In the genomic region with DNA sequence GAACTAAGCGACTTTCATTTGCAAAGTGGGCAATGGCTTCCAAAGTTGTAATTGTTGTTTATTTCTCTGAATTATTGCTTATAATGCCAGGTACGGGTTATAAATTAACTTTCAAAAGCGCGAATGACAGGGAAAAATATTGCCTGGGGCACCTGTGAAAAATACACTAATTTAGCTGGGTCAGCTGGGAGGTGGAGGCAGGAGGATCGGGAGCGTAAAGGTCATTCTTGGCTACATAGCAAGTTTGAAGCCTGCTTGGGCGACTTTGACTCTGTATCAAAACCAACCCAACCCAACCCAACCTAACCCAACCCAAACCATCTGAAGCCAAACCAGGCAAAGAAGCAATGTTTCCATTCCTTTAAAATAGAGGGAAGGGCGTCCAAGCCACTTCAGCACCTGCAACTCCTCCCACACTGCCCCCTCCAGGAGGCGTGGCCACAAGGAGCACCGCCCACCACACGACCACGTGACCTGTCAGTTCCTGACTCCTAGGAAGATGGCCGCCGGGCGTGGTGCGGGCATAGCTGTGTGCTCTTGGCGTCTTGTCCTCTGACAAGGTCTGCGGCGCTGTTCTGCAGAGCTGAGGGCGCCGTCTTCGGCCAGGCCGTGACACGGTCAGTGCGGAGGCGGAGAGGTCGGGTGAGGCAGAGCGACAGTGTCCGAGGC, we compare ENCODE assay signal across 7 mouse cellular contexts. TPM values are rescaled to one million over a fixed set of nuclear protein-coding genes. Genes with fewer than 3 reads are reported as not detected.
A peak's percentile ranks its signal among the peaks of the same experiment; 100 is the strongest.
DNase-seq lines count a peak whose midpoint lies in the region; ATAC-seq lines count a peak whose summit lies in the region.

A gene (plus strand): TSS at position 480 of the 669 bp plus-strand sequence.

- 14% methylated on average over 29 of the region's 29 CpGs for WGBS in intestine, embryonic 15.5 days
- 15% methylated on average over 29 of the region's 29 CpGs for WGBS in midbrain, embryonic 10.5 days

- peak within 1 kb of the TSS; percentile 88 for H3K4me3 ChIP-seq in intestine, embryonic 15.5 days (replicated peaks)
- peak within 1 kb of the TSS; percentile 87 for H3K4me3 ChIP-seq in midbrain, embryonic 10.5 days

- peak; percentile 96 for ATAC-seq in intestine, embryonic 15.5 days

- H3K36me3 ChIP-seq in intestine, embryonic 15.5 days = no peaks in the 10 kb centered on the region
- no peaks in the 10 kb centered on the region for H3K36me3 ChIP-seq in midbrain, embryonic 10.5 days

- H3K27ac ChIP-seq in intestine, embryonic 15.5 days = peak within 1 kb of the TSS; percentile 88
- H3K27ac ChIP-seq in midbrain, embryonic 10.5 days (replicated peaks) = peak within 1 kb of the TSS; percentile 88

- intact Hi-C loops in gastrocnemius, postnatal 36 days (cut with DNase I) = no loop called here
- intact Hi-C loops in left cerebral cortex, postnatal 25 days (cut with DNase I) = loop anchor here (1.0 kb wide), 1 partner anchor 266 kb away; a partner anchor contains a TSS

- H3K4me1 ChIP-seq in intestine, embryonic 15.5 days (replicated peaks) = peaks cover 9% of the 10 kb centered on the region
- peaks cover 8% of the 10 kb centered on the region for H3K4me1 ChIP-seq in midbrain, embryonic 10.5 days

- H3K9me3 ChIP-seq in intestine, embryonic 15.5 days = no peaks in the 10 kb centered on the region
- H3K9me3 ChIP-seq in midbrain, embryonic 10.5 days (replicated peaks) = no peaks in the 10 kb centered on the region

- H3K9ac ChIP-seq in intestine, embryonic 15.5 days = peak within 1 kb of the TSS; percentile 76

- peak; percentile 93 to 95 for DNase-seq in adrenal gland, adult 18-20 months (ENCODE audit: low spot score in 2 of 2)
- peak; percentile 96 for DNase-seq in embryo, embryonic 11 days
- DNase-seq in gastrocnemius, postnatal 36 days = peak; percentile 93 to 94
- DNase-seq in left cerebral cortex, postnatal 25 days (ENCODE audit: low spot score in 2 of 2) = peak; percentile 92 to 95
- peak; percentile 93 for DNase-seq in midbrain, embryonic 10.5 days (ENCODE audit: low spot score)
- DNase-seq in right cerebral cortex, postnatal 4 days = peak; percentile 97

- peak within 1 kb of the TSS; percentile 60 for H3K4me2 ChIP-seq in intestine, embryonic 15.5 days (replicated peaks)

- no peaks in the 10 kb centered on the region for H3K27me3 ChIP-seq in intestine, embryonic 15.5 days (replicated peaks)
- no peaks in the 10 kb centered on the region for H3K27me3 ChIP-seq in midbrain, embryonic 10.5 days (ENCODE audit: low read depth, poor library complexity, severe bottlenecking)

RNA-seq across cellular contexts. Expression of the gene that starts here (rescaled TPM):
- 10 to 100 TPM; 75.4 to 97.5 TPM for total RNA-seq in adrenal gland, adult 18-20 months (2021)
- 10 to 100 TPM; 38.3 to 54.1 TPM for total RNA-seq in gastrocnemius, postnatal 36 days (2021)
- polyA plus RNA-seq in intestine, embryonic 15.5 days (2015; fragmentation: Nextera tagmentation; extraction: Ambion mirVana) = 20.1 and 21.8 TPM in 2 replicates
- 100 to 1,000 TPM; 286 to 300 TPM for total RNA-seq in left cerebral cortex, postnatal 25 days (2021)
- polyA plus RNA-seq in midbrain, embryonic 10.5 days (2016; fragmentation: Nextera tagmentation; extraction: Ambion mirVana) = 22.9 and 39.4 TPM in 2 replicates

Comparison
In these comparisons a context has a peak if more than half of its experiments do, and no peak if none do; other contexts are left out.
1. Peak in every context shown above with its lines: DNase-seq, ATAC-seq, H3K4me3 ChIP-seq and H3K27ac ChIP-seq.